Mouse (Mus musculus) monocyte, adult 5-6 weeks (primary cell): ENCODE measurements around the gene Olfr1098. TPM values are rescaled to one million over a fixed set of nuclear protein-coding genes. Genes with fewer than 3 reads are reported as not detected.

Experiments
- ATAC-seq: fragments of 153-309, 156-312 bp; replicated peaks from 2 replicates; pipeline ENCODE4 v1.8.0; 2017; ENCODE audit warnings: mild to moderate bottlenecking; ENCODE audit not compliant: low TSS enrichment, insufficient number of reproducible peaks, severe bottlenecking, poor library complexity, low FRiP score
- total RNA-seq: library from RNA; stranded (forward); fragments of 200-1000, 200-491, 200-594 nt; gene quantifications from 3 replicates; pipeline ENCODE4 v1.2.3, GENCODE M21; 2017

Olfr1098 gene
- not detected in 3 replicates for total RNA-seq

GRCm38 (mm10) chr2:86924445-86924844 is at the start of gene Olfr1098:
Gene Olfr1098 (minus strand): TSS chr2:86924545.
- ATAC-seq, result no peak

GRCm38 (mm10) chr2:86960593-86960992 is 36.2 kb upstream of the Olfr1098 start, which contains the start of gene Olfr1099:
Gene Olfr1099 (minus strand): TSS chr2:86960693.
- ATAC-seq, result no peak

- ATAC-seq, result no peak
Observed at GRCm38 (mm10) chr2:86926557-86926956, 2.2 kb upstream of the Olfr1098 start.

DNA sequence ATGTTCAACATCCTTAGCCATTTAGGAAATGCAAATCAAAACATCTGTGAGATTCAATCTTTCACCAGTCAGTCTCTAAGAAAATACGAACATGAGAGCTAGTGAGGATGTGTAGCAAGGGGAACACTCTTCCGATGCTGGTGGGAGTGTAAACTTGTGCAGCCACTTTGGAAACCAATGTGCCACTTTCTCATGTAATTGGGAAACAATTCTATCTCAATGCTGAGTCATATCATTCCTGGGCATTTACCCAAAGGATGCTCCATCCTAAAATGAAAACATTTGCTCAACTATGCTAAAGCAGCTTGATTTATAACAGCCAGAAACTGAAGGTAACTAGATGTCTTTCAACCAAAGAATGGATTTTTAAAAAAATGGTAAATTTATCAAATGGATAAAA is 18.7 kb downstream of the Olfr1098 start:
- no peak for ATAC-seq

- ATAC-seq, result no peak
Observed at GRCm38 (mm10) chr2:86892116-86892515, 32.2 kb downstream of the Olfr1098 start, which contains the start of gene Olfr1097. Gene Olfr1097 (minus strand): TSS chr2:86892216.

DNA sequence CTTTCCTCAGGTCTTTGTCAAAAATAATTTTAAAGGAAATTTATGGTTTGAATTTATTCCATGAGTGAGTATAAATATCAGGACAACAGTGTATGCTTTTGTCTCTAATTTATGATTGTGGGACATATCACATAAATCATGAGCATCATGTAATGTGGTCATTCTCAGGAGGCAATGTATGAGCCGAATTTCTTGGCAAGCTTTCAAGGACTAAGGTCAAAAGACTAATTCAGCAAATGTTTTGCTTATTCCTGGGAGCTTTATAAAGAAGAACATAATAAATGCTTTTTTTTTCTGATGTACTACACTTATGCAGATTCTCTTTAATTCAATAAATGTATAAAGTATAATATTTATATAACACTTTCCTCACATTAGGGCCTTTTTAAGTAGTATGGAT is 49.6 kb downstream of the Olfr1098 start, which contains the start of gene Gm13723:
Gene Gm13723 (minus strand): TSS at position 101 of the 400 bp plus-strand sequence.
- ATAC-seq, result no peak

Other genes starting within 250 kb of the Olfr1098 start
- gene Olfr1086, start 244.5 kb downstream of the Olfr1098 start, total RNA-seq, result not detected in 3 replicates
- not detected in 3 replicates for gene Olfr1087, start 226.2 kb downstream of the Olfr1098 start, total RNA-seq
- not detected in 3 replicates for gene Olfr1089, start 190.8 kb downstream of the Olfr1098 start, total RNA-seq
- not detected in 3 replicates for gene Olfr1090, start 165.6 kb downstream of the Olfr1098 start, total RNA-seq
- gene Olfr1093, start 142.1 kb downstream of the Olfr1098 start, total RNA-seq, result not detected in 3 replicates
- gene Olfr141, start 114.5 kb downstream of the Olfr1098 start, total RNA-seq, result not detected in 3 replicates
- gene Olfr1094, start 99.9 kb downstream of the Olfr1098 start, total RNA-seq, result not detected in 3 replicates
- not detected in 3 replicates for gene Olfr1095, start 72.8 kb downstream of the Olfr1098 start, total RNA-seq
- not detected in 3 replicates for gene Gm13723, start 49.7 kb downstream of the Olfr1098 start, total RNA-seq
- gene Olfr1097, start 32.3 kb downstream of the Olfr1098 start, total RNA-seq, result not detected in 3 replicates
- not detected in 3 replicates for gene Olfr1099, start 36.1 kb upstream of the Olfr1098 start, total RNA-seq
- not detected in 3 replicates for gene Olfr1100, start 55.4 kb upstream of the Olfr1098 start, total RNA-seq
- gene Olfr1101, start 66.7 kb upstream of the Olfr1098 start, total RNA-seq, result not detected in 3 replicates
- gene Olfr1102, start 73.9 kb upstream of the Olfr1098 start, total RNA-seq, result not detected in 3 replicates
- gene Olfr1104, start 102.5 kb upstream of the Olfr1098 start, total RNA-seq, result not detected in 3 replicates
- not detected in 3 replicates for gene Olfr1105, start 112.0 kb upstream of the Olfr1098 start, total RNA-seq
- gene Olfr1106, start 127.7 kb upstream of the Olfr1098 start, total RNA-seq, result not detected in 3 replicates
- not detected in 3 replicates for gene Olfr1107, start 151.3 kb upstream of the Olfr1098 start, total RNA-seq
- not detected in 3 replicates for gene Olfr1109, start 171.5 kb upstream of the Olfr1098 start, total RNA-seq
- gene Olfr259, start 190.0 kb upstream of the Olfr1098 start, total RNA-seq, result not detected in 3 replicates
- not detected in 3 replicates for gene Olfr1110, start 215.8 kb upstream of the Olfr1098 start, total RNA-seq
- gene Olfr1111, start 228.1 kb upstream of the Olfr1098 start, total RNA-seq, result not detected in 3 replicates